Mouse (Mus musculus): Measurements from ENCODE around the gene Atp6ap1l. TPM values are rescaled to one million over a fixed set of nuclear protein-coding genes. Genes with fewer than 3 reads are reported as not detected.

The Atp6ap1l gene
- polyA plus RNA-seq, 1 experiment from 2014 or later: 0.30 TPM

Other genes starting within 250 kb of the Atp6ap1l start
- gene Rps23, start 17.6 kb upstream of the Atp6ap1l start, polyA plus RNA-seq (2016; fragmentation: Nextera tagmentation; extraction: Ambion mirVana): 214 and 252 TPM in 2 replicates

All from limb, embryonic 10.5 days (tissue).